Mouse (Mus musculus): ENCODE data around the gene Pde4d. TPM values are rescaled to one million over a fixed set of nuclear protein-coding genes. Genes with fewer than 3 reads are reported as not detected.

Gene Pde4d
- polyA plus RNA-seq, 1 experiment from 2014 or later = 14.8 TPM

- H3K27ac ChIP-seq (ENCODE audit: low read depth, low read length) = no peak overlapping the region
- H3K9me3 ChIP-seq (ENCODE audit: control insufficient read depth, low read length) = no peaks in the 10 kb centered on the region
- no peak overlapping the region for H3K9ac ChIP-seq (ENCODE audit: low read depth, low read length)
- H3K27me3 ChIP-seq (ENCODE audit: control insufficient read depth, insufficient read depth, low read length) = no peaks in the 10 kb centered on the region
- H3K36me3 ChIP-seq (ENCODE audit: control insufficient read depth, insufficient read depth, low read length) = no peaks in the 10 kb centered on the region
- 56% methylated on average over 3 of the region's 3 CpGs for WGBS
- no peak overlapping the region for H3K4me2 ChIP-seq (replicated peaks; ENCODE audit: low read depth, low read length)
- no peaks in the 10 kb centered on the region for H3K4me1 ChIP-seq (ENCODE audit: control insufficient read depth, insufficient read depth, low read length)
- H3K4me3 ChIP-seq (ENCODE audit: low read length) = no peak overlapping the region
- ATAC-seq (ENCODE audit: low FRiP score, low TSS enrichment) = no peak
Observed at GRCm38 (mm10) chr13:109341902-109342301, 892.2 kb downstream of the Pde4d start.

- ATAC-seq (ENCODE audit: low FRiP score, low TSS enrichment) = no peak
- no peaks in the 10 kb centered on the region for H3K36me3 ChIP-seq (ENCODE audit: control insufficient read depth, insufficient read depth, low read length)
- H3K9me3 ChIP-seq (ENCODE audit: control insufficient read depth, low read length) = no peaks in the 10 kb centered on the region
- no peak overlapping the region for H3K27ac ChIP-seq (ENCODE audit: low read depth, low read length)
- H3K4me2 ChIP-seq (replicated peaks; ENCODE audit: low read depth, low read length) = no peak overlapping the region
- no peak overlapping the region for H3K9ac ChIP-seq (ENCODE audit: low read depth, low read length)
- H3K27me3 ChIP-seq (ENCODE audit: control insufficient read depth, insufficient read depth, low read length) = no peaks in the 10 kb centered on the region
- WGBS = 38% methylated on average over 6 of the region's 6 CpGs
- no peaks in the 10 kb centered on the region for H3K4me1 ChIP-seq (ENCODE audit: control insufficient read depth, insufficient read depth, low read length)
- no peak overlapping the region for H3K4me3 ChIP-seq (ENCODE audit: low read length)
Observed at GRCm38 (mm10) chr13:109342469-109342868, 892.7 kb downstream of the Pde4d start.

GRCm38 (mm10) chr13:109343596-109343995, 893.8 kb downstream of the Pde4d start:
- no peaks in the 10 kb centered on the region for H3K9me3 ChIP-seq (ENCODE audit: control insufficient read depth, low read length)
- H3K27me3 ChIP-seq (ENCODE audit: control insufficient read depth, insufficient read depth, low read length) = no peaks in the 10 kb centered on the region
- no peaks in the 10 kb centered on the region for H3K36me3 ChIP-seq (ENCODE audit: control insufficient read depth, insufficient read depth, low read length)
- WGBS = 6% methylated on average over 4 of the region's 4 CpGs
- H3K4me3 ChIP-seq (ENCODE audit: low read length) = no peak overlapping the region
- ATAC-seq (ENCODE audit: low FRiP score, low TSS enrichment) = peak; percentile 94
- no peak overlapping the region for H3K4me2 ChIP-seq (replicated peaks; ENCODE audit: low read depth, low read length)
- H3K9ac ChIP-seq (ENCODE audit: low read depth, low read length) = no peak overlapping the region
- no peak overlapping the region for H3K27ac ChIP-seq (ENCODE audit: low read depth, low read length)
- H3K4me1 ChIP-seq (ENCODE audit: control insufficient read depth, insufficient read depth, low read length) = no peaks in the 10 kb centered on the region

GRCm38 (mm10) chr13:109347770-109348169, 898.0 kb downstream of the Pde4d start:
- whole genome bisulfite sequencing = 75% methylated on average over 11 of the region's 11 CpGs
- Histone ChIP-seq H3K4me3 (ENCODE audit: low read length) (no peak overlapping the region), H3K9ac (ENCODE audit: low read depth, low read length) (no peak overlapping the region), H3K4me1 (ENCODE audit: control insufficient read depth, insufficient read depth, low read length) (no peaks in the 10 kb centered on the region), H3K27ac (ENCODE audit: low read depth, low read length) (no peak overlapping the region), H3K27me3 (ENCODE audit: control insufficient read depth, insufficient read depth, low read length) (no peaks in the 10 kb centered on the region), H3K9me3 (ENCODE audit: control insufficient read depth, low read length) (no peaks in the 10 kb centered on the region), H3K36me3 (ENCODE audit: control insufficient read depth, insufficient read depth, low read length) (no peaks in the 10 kb centered on the region), H3K4me2 (replicated peaks; ENCODE audit: low read depth, low read length) (no peak overlapping the region)
- no peak for ATAC-seq (ENCODE audit: low FRiP score, low TSS enrichment)

GRCm38 (mm10) chr13:109348316-109348715, 898.6 kb downstream of the Pde4d start:
- 84% methylated on average over 6 of the region's 6 CpGs for WGBS
- Histone ChIP-seq H3K4me3 (ENCODE audit: low read length) (no peak overlapping the region), H3K27ac (ENCODE audit: low read depth, low read length) (no peak overlapping the region), H3K4me1 (ENCODE audit: control insufficient read depth, insufficient read depth, low read length) (no peaks in the 10 kb centered on the region), H3K4me2 (replicated peaks; ENCODE audit: low read depth, low read length) (no peak overlapping the region), H3K9me3 (ENCODE audit: control insufficient read depth, low read length) (no peaks in the 10 kb centered on the region), H3K36me3 (ENCODE audit: control insufficient read depth, insufficient read depth, low read length) (no peaks in the 10 kb centered on the region), H3K9ac (ENCODE audit: low read depth, low read length) (no peak overlapping the region), H3K27me3 (ENCODE audit: control insufficient read depth, insufficient read depth, low read length) (no peaks in the 10 kb centered on the region)
- no peak for ATAC-seq (ENCODE audit: low FRiP score, low TSS enrichment)

GRCm38 (mm10) chr13:109350100-109350499, 900.4 kb downstream of the Pde4d start:
- H3K4me3 ChIP-seq (ENCODE audit: low read length) = no peak overlapping the region
- H3K27ac ChIP-seq (ENCODE audit: low read depth, low read length) = no peak overlapping the region
- no peak overlapping the region for H3K4me2 ChIP-seq (replicated peaks; ENCODE audit: low read depth, low read length)
- 90% methylated on average over 7 of the region's 7 CpGs for WGBS
- no peak overlapping the region for H3K9ac ChIP-seq (ENCODE audit: low read depth, low read length)
- no peaks in the 10 kb centered on the region for H3K9me3 ChIP-seq (ENCODE audit: control insufficient read depth, low read length)
- ATAC-seq (ENCODE audit: low FRiP score, low TSS enrichment) = no peak
- H3K4me1 ChIP-seq (ENCODE audit: control insufficient read depth, insufficient read depth, low read length) = no peaks in the 10 kb centered on the region
- H3K27me3 ChIP-seq (ENCODE audit: control insufficient read depth, insufficient read depth, low read length) = no peaks in the 10 kb centered on the region
- H3K36me3 ChIP-seq (ENCODE audit: control insufficient read depth, insufficient read depth, low read length) = no peaks in the 10 kb centered on the region

- ATAC-seq (ENCODE audit: low FRiP score, low TSS enrichment) = no peak
- Histone ChIP-seq H3K4me3 (ENCODE audit: low read length) (no peak overlapping the region), H3K9ac (ENCODE audit: low read depth, low read length) (no peak overlapping the region), H3K27me3 (ENCODE audit: control insufficient read depth, insufficient read depth, low read length) (no peaks in the 10 kb centered on the region), H3K9me3 (ENCODE audit: control insufficient read depth, low read length) (no peaks in the 10 kb centered on the region), H3K4me2 (replicated peaks; ENCODE audit: low read depth, low read length) (no peak overlapping the region), H3K27ac (ENCODE audit: low read depth, low read length) (no peak overlapping the region), H3K36me3 (ENCODE audit: control insufficient read depth, insufficient read depth, low read length) (no peaks in the 10 kb centered on the region), H3K4me1 (ENCODE audit: control insufficient read depth, insufficient read depth, low read length) (no peaks in the 10 kb centered on the region)
- 80% methylated on average over 7 of the region's 7 CpGs for WGBS
Observed at GRCm38 (mm10) chr13:109354017-109354416, 904.3 kb downstream of the Pde4d start.

- H3K9ac ChIP-seq (ENCODE audit: low read depth, low read length) = no peak overlapping the region; the same call in 1 of the 2 replicates
- no peaks in the 10 kb centered on the region for H3K9me3 ChIP-seq (ENCODE audit: control insufficient read depth, low read length)
- H3K4me3 ChIP-seq (ENCODE audit: low read length) = no peak overlapping the region
- H3K4me1 ChIP-seq (ENCODE audit: control insufficient read depth, insufficient read depth, low read length) = no peaks in the 10 kb centered on the region
- WGBS = 78% methylated on average over 7 of the region's 7 CpGs
- H3K27ac ChIP-seq (ENCODE audit: low read depth, low read length) = no peak overlapping the region
- ATAC-seq (ENCODE audit: low FRiP score, low TSS enrichment) = no peak
- no peaks in the 10 kb centered on the region for H3K27me3 ChIP-seq (ENCODE audit: control insufficient read depth, insufficient read depth, low read length)
- H3K36me3 ChIP-seq (ENCODE audit: control insufficient read depth, insufficient read depth, low read length) = no peaks in the 10 kb centered on the region
- no peak overlapping the region for H3K4me2 ChIP-seq (replicated peaks; ENCODE audit: low read depth, low read length)
Observed at GRCm38 (mm10) chr13:109356252-109356651, 906.5 kb downstream of the Pde4d start.

GRCm38 (mm10) chr13:109359994-109360393, 910.2 kb downstream of the Pde4d start:
- Histone ChIP-seq H3K9me3 (ENCODE audit: control insufficient read depth, low read length) (no peaks in the 10 kb centered on the region), H3K4me1 (ENCODE audit: control insufficient read depth, insufficient read depth, low read length) (no peaks in the 10 kb centered on the region), H3K4me3 (ENCODE audit: low read length) (no peak overlapping the region), H3K9ac (ENCODE audit: low read depth, low read length) (no peak overlapping the region), H3K27me3 (ENCODE audit: control insufficient read depth, insufficient read depth, low read length) (no peaks in the 10 kb centered on the region), H3K36me3 (ENCODE audit: control insufficient read depth, insufficient read depth, low read length) (no peaks in the 10 kb centered on the region), H3K4me2 (replicated peaks; ENCODE audit: low read depth, low read length) (no peak overlapping the region), H3K27ac (ENCODE audit: low read depth, low read length) (no peak overlapping the region)
- 90% methylated on average over 2 of the region's 2 CpGs for WGBS
- ATAC-seq (ENCODE audit: low FRiP score, low TSS enrichment) = no peak

GRCm38 (mm10) chr13:109362340-109362739, 912.6 kb downstream of the Pde4d start:
- Histone ChIP-seq H3K4me1 (ENCODE audit: control insufficient read depth, insufficient read depth, low read length) (no peaks in the 10 kb centered on the region), H3K9me3 (ENCODE audit: control insufficient read depth, low read length) (no peaks in the 10 kb centered on the region), H3K27me3 (ENCODE audit: control insufficient read depth, insufficient read depth, low read length) (no peaks in the 10 kb centered on the region), H3K9ac (ENCODE audit: low read depth, low read length) (no peak overlapping the region), H3K4me2 (replicated peaks; ENCODE audit: low read depth, low read length) (no peak overlapping the region), H3K36me3 (ENCODE audit: control insufficient read depth, insufficient read depth, low read length) (no peaks in the 10 kb centered on the region), H3K4me3 (ENCODE audit: low read length) (no peak overlapping the region), H3K27ac (ENCODE audit: low read depth, low read length) (no peak overlapping the region)
- 75% methylated on average over 6 of the region's 6 CpGs for WGBS
- no peak for ATAC-seq (ENCODE audit: low FRiP score, low TSS enrichment)

Data from kidney, embryonic 14.5 days (tissue).